8 mouse cellular contexts compared by ENCODE assay signal in the genomic region with DNA sequence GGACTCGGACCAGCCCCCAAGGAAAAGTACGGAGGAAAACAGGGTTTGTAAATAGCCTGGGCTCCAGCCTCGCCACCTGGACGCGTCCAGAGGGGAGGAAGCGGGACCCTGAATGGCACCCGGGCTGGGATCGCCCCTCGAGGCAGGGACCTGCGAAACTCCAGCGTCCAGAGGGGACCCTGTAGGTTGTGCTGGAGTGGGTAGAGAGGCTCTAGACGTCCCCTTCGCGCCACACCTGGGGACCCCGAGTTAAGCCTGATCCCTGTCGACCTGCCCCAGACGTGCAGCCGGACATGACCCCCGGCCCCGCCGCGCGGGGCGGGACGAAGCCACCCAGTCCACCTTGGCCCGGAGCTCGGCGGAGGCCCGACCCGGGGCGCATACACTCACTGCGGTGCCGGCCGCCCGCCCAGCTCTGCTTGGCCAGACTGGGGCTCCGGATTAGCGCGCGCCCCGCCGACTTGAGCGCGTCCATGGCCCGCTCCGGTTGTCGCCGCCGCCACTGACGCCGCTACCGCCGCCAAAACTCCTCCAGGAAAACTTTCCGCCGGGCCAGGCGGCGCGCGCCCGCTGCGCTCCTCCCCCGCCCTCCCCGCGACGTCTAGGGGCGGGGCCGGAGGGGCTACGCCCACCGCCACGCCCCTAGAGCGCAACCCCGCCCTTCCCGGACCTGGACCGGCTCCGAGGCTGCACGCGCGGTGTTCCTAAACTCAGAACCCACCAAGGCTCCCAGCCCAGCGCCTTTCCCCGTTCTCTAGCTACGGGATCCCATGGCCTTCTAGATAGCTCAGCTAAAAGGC. TPM values are rescaled to one million over a fixed set of nuclear protein-coding genes. Genes with fewer than 3 reads are reported as not detected.
DNase-seq lines count a peak whose midpoint lies in the region; ATAC-seq lines count a peak whose summit lies in the region.

A gene (minus strand): TSS at position 599 of the 800 bp plus-strand sequence.

- H3K9ac ChIP-seq in forebrain, embryonic 15.5 days (replicated peaks), result peak within 1 kb of the TSS; percentile 45

- under 1% methylated on average over 68 of the region's 80 CpGs for WGBS in forebrain, embryonic 15.5 days

- H3K4me2 ChIP-seq in forebrain, embryonic 15.5 days (replicated peaks), result peak within 1 kb of the TSS; percentile 91

- DNase-seq in Muller cell, postnatal 12 days (ENCODE audit: inconsistent ontology term), result peak; percentile 90
- DNase-seq in cerebellum, adult 11-12 months, result peak; percentile 77
- DNase-seq in layer of hippocampus, postnatal 36 days, result peak; percentile 51 to 67
- peak; percentile 43 for DNase-seq in right cerebral cortex, postnatal 4 days
- DNase-seq in yolk sac, embryonic 10.5 days (ENCODE audit: low spot score), result peak; percentile 77

- H3K4me1 ChIP-seq in forebrain, embryonic 15.5 days, result peaks cover 13% of the 10 kb centered on the region

- H3K4me3 ChIP-seq in forebrain, embryonic 15.5 days, result peak within 1 kb of the TSS; percentile 48

- H3K27ac ChIP-seq in forebrain, embryonic 15.5 days (replicated peaks), result no peak within 1 kb of the TSS

- H3K27me3 ChIP-seq in forebrain, embryonic 15.5 days, result peaks cover 6% of the 10 kb centered on the region

- no peaks in the 10 kb centered on the region for H3K9me3 ChIP-seq in forebrain, embryonic 15.5 days

- peak; percentile 79 for ATAC-seq in forebrain, embryonic 15.5 days (replicated peaks)
- ATAC-seq in hematopoietic stem cell, adult 5-6 weeks (replicated peaks in 1 of 2; ENCODE audit: insufficient read depth in 1 of 2, low FRiP score in 2 of 2, low TSS enrichment in 1 of 2, low read depth in 1 of 2, poor library complexity in 2 of 2, severe bottlenecking in 2 of 2), result peak; percentile 63 to 68; a peak in 3 of 4 replicates
- peak; percentile 50 for ATAC-seq in megakaryocyte-erythroid progenitor cell, adult 5-6 weeks (replicated peaks; ENCODE audit: low FRiP score, low TSS enrichment, poor library complexity, severe bottlenecking)

- H3K36me3 ChIP-seq in forebrain, embryonic 15.5 days, result no peaks in the 10 kb centered on the region

RNA-seq across cellular contexts. Expression of the gene that starts here (rescaled TPM):
- polyA plus RNA-seq in forebrain, embryonic 15.5 days (2015; fragmentation: Nextera tagmentation; extraction: Ambion mirVana), result 1.9 and 2.8 TPM in 2 replicates
- total RNA-seq in hematopoietic stem cell, adult 5-6 weeks (2017), result 11.1 and 20.8 TPM in 2 replicates
- total RNA-seq in layer of hippocampus, postnatal 36 days (2021), result 1 to 10 TPM; 1.8 to 2.7 TPM
- 28.5 and 34.9 TPM in 2 replicates for total RNA-seq in megakaryocyte-erythroid progenitor cell, adult 5-6 weeks (2014; fragmentation: Nextera tagmentation)
- total RNA-seq in megakaryocyte-erythroid progenitor cell, adult 5-6 weeks (2017), result 8.5 and 9.6 TPM in 2 replicates
